Mouse (Mus musculus) embryonic facial prominence, embryonic 13.5 days (tissue): ENCODE results near the gene Gfral. TPM values are rescaled to one million over a fixed set of nuclear protein-coding genes. Genes with fewer than 3 reads are reported as not detected.

ENCODE experiments used
- ATAC-seq: fragments of 200-750 bp; cut with Nextera tagmentation; 2 replicates; pipeline ENCODE4 v1.8.0; 2017; ENCODE audit warnings: low read depth; ENCODE audit not compliant: insufficient number of reproducible peaks, insufficient read depth, low FRiP score, low TSS enrichment
- H3K27ac ChIP-seq: fragments of 300-500 bp; sonication (generic); 2 replicates; pipeline ENCODE4 v1.5.1; 2015; ENCODE audit warnings: moderate library complexity, mild to moderate bottlenecking, inconsistent platforms
- H3K27me3 ChIP-seq: fragments of 300-500 bp; sonication (generic); 2 replicates; pipeline ENCODE4 v1.6.1; 2015; ENCODE audit warnings: mild to moderate bottlenecking, inconsistent platforms
- H3K36me3 ChIP-seq: fragments of 300-500 bp; sonication (generic); 2 replicates; pipeline ENCODE4 v1.6.1; 2015; ENCODE audit warnings: mild to moderate bottlenecking, inconsistent platforms
- H3K4me1 ChIP-seq: fragments of 300-500 bp; sonication (generic); 2 replicates; pipeline ENCODE4 v1.6.1; 2015; ENCODE audit warnings: inconsistent platforms
- H3K4me2 ChIP-seq: fragments of 300-500 bp; sonication (generic); 2 replicates; pipeline ENCODE4 v1.6.1; 2015; ENCODE audit warnings: moderate library complexity, mild to moderate bottlenecking, inconsistent platforms
- H3K4me3 ChIP-seq: fragments of 300-500 bp; sonication (generic); 2 replicates; pipeline ENCODE4 v1.5.1; 2015; ENCODE audit warnings: mild to moderate bottlenecking, inconsistent platforms
- H3K9ac ChIP-seq: fragments of 300-500 bp; sonication (generic); 2 replicates; pipeline ENCODE4 v1.6.1; 2015; ENCODE audit warnings: mild to moderate bottlenecking, inconsistent platforms
- H3K9me3 ChIP-seq: fragments of 300-500 bp; sonication (generic); 2 replicates; pipeline ENCODE4 v1.6.1; 2016; ENCODE audit warnings: inconsistent platforms
- WGBS: fragments of 180-500 bp; shearing (Covaris S2); methylation state at CpG from one replicate; pipeline ENCODE4 v1.1.7; 2015; ENCODE audit warnings: mixed read lengths; 5-methylcytosine and 5-hydroxymethylcytosine counted together
- polyA plus RNA-seq: library from polyadenylated mRNA; unstranded; fragments of >200 nt; fragmentation: Nextera tagmentation; extraction: Ambion mirVana; gene quantifications from 2 replicates; pipeline ENCODE4 v1.2.1, GENCODE M21; 2015

The Gfral gene
- polyA plus RNA-seq: 0.14 TPM in 1 of 2 replicates, not detected in the other

DNA sequence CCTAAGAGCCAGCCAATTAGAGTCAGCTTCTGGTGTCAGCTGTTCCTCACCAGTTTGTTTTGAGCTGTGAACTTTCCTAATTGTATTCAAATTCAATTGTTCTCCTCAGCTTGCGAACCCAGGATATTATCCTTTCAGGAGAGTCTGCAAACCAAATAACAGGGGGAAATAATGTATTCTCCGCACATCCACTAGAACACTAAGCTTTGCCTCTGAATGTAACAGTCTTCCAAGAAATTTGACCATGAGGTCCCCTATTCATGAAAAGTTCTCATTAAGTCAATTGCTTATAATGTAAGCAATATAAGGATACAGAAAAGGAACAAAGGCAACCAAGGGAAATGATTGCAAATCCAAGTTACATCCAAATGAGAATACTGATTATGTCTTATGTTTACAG is at the start of gene Gfral:
Gene Gfral (minus strand): TSS at position 101 of the 400 bp plus-strand sequence.
- ATAC-seq: no peak
- H3K9ac ChIP-seq: no peak within 1 kb of the TSS
- no peak within 1 kb of the TSS for H3K4me3 ChIP-seq
- H3K9me3 ChIP-seq: no peaks in the 10 kb centered on the region
- H3K4me2 ChIP-seq: no peak within 1 kb of the TSS
- no peaks in the 10 kb centered on the region for H3K4me1 ChIP-seq
- no peaks in the 10 kb centered on the region for H3K36me3 ChIP-seq
- no peaks in the 10 kb centered on the region for H3K27me3 ChIP-seq
- WGBS: 96% methylated on average over 2 of the region's 2 CpGs
- no peak within 1 kb of the TSS for H3K27ac ChIP-seq

DNA sequence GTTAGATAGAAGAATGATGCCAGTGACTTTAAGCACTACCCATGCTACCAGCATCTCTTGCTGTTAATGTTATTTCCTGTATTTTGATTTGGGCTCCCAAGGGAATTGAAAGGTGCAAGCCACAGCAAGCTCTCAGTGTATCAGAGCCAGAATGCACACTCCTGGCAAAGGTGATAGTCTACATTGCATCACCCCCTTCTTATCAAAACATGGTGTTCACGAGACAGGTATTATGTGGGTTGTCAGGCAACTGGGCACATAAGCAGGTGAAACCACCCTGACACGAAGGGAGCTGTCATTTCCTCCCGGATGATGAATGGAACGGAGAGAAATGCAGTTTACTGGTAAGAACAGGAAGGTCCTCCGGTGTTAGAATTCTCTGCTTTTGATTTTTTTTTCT is 44.3 kb upstream of the Gfral start:
- 74% methylated on average over 5 of the region's 5 CpGs for WGBS

DNA sequence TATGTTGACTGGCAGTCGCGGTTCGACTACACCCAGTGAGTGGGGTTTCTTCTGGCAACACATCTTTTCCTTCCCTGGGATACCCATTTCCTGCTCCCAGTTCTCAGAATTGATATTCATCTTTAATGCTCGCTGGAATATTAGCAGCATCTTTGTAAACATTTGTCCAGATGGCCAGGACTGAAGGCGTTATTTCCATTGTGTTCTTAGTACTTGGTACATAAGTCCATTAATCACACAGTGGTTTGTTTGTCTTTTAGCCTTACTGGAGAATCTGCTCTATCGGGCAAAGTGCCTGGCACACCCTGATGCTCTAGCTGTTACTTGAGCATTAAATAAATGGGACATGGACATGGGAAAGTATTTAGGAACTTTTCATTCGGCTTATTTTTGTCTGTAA is 39.1 kb upstream of the Gfral start:
- Histone ChIP-seq H3K9me3 (no peaks in the 10 kb centered on the region), H3K27ac (no peak overlapping the region), H3K9ac (no peak overlapping the region), H3K4me3 (no peak overlapping the region), H3K4me1 (no peaks in the 10 kb centered on the region), H3K36me3 (no peaks in the 10 kb centered on the region), H3K4me2 (no peak overlapping the region), H3K27me3 (no peaks in the 10 kb centered on the region)
- no peak for ATAC-seq
- 88% methylated on average over 7 of the region's 7 CpGs for WGBS

More for the DNA sequence above, 44.3 kb upstream of the Gfral start:
- Histone ChIP-seq H3K4me2 (no peak overlapping the region), H3K36me3 (no peaks in the 10 kb centered on the region), H3K9ac (no peak overlapping the region), H3K4me3 (no peak overlapping the region), H3K27me3 (no peaks in the 10 kb centered on the region), H3K9me3 (no peaks in the 10 kb centered on the region), H3K4me1 (no peaks in the 10 kb centered on the region), H3K27ac (no peak overlapping the region)
- ATAC-seq: no peak

DNA sequence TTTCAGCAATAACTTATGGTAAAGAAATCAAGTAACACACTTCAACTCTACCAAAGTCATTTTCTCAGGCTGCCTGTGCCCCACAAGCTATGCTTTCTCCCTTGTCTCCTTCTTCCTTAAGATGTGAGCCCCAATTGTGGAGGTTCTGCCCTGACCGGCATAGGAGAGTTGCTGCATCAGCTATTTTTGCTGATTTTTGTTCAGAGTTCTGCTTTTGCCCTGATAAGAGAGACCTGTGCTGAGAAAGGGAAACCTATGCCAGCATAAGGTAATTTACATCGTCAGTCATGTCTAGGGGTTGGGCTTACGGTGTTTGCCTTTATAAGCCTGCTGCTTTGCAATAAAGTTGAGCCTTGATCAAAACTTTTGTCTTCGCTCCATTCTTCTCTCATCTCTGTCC is 38.7 kb upstream of the Gfral start:
- 93% methylated on average over 4 of the region's 4 CpGs for WGBS
- no peaks in the 10 kb centered on the region for H3K4me1 ChIP-seq
- H3K4me3 ChIP-seq: no peak overlapping the region
- H3K9ac ChIP-seq: no peak overlapping the region
- no peaks in the 10 kb centered on the region for H3K9me3 ChIP-seq
- no peaks in the 10 kb centered on the region for H3K27me3 ChIP-seq
- no peaks in the 10 kb centered on the region for H3K36me3 ChIP-seq
- ATAC-seq: no peak
- H3K27ac ChIP-seq: no peak overlapping the region
- no peak overlapping the region for H3K4me2 ChIP-seq

DNA sequence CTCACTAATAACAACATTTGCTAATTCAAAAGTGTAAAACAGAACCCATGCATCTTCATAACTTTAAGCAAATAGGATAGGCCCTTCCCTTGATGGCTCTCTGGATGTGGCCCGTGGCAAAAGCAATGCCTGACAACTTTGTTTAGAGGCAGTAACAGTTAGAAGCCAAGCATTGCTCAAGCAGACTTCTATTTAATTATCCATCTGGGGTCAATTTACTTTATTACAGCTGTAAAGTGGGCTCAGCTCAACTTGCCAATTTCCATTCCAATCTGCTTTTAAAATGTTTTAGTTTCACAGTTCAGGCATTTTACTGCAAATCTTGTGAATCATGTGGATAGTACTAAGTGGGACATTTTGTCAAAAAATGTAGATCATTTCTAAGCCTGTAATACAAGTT is 28.9 kb upstream of the Gfral start:
- no peak for ATAC-seq
- WGBS: 25% methylated on average over 1 of the region's 1 CpGs

DNA sequence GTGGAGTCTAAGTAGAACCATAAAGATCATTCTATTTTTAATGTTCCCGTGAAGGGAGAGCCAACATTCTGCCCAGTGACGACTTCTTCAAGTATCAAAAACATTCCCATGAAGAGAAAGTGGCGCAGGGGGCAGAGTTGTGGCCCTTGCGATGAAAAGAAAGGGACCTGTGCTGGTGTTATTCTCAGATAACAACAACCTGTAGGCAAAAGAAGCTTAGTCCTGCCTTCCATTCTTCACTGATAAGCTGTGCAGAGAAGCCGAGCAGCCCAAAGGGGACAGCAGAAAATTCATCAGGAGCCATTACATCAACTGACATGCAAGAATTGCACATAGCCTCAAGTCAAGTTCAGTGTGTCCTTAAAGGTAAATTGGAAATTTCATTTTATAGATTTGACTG is 24.5 kb upstream of the Gfral start:
- no peak overlapping the region for H3K9ac ChIP-seq
- no peaks in the 10 kb centered on the region; the same call in 1 of the 2 replicates for H3K4me1 ChIP-seq
- no peaks in the 10 kb centered on the region for H3K27me3 ChIP-seq
- no peak for ATAC-seq
- no peaks in the 10 kb centered on the region for H3K36me3 ChIP-seq
- WGBS: 77% methylated on average over 5 of the region's 5 CpGs
- no peak overlapping the region for H3K27ac ChIP-seq
- no peak overlapping the region for H3K4me3 ChIP-seq
- no peaks in the 10 kb centered on the region for H3K9me3 ChIP-seq
- H3K4me2 ChIP-seq: no peak overlapping the region

More for the DNA sequence above, 28.9 kb upstream of the Gfral start:
- no peaks in the 10 kb centered on the region for H3K27me3 ChIP-seq
- no peak overlapping the region for H3K9ac ChIP-seq
- H3K36me3 ChIP-seq: no peaks in the 10 kb centered on the region
- no peaks in the 10 kb centered on the region for H3K4me1 ChIP-seq
- no peak overlapping the region for H3K4me3 ChIP-seq
- no peaks in the 10 kb centered on the region for H3K9me3 ChIP-seq
- H3K4me2 ChIP-seq: no peak overlapping the region
- no peak overlapping the region for H3K27ac ChIP-seq

DNA sequence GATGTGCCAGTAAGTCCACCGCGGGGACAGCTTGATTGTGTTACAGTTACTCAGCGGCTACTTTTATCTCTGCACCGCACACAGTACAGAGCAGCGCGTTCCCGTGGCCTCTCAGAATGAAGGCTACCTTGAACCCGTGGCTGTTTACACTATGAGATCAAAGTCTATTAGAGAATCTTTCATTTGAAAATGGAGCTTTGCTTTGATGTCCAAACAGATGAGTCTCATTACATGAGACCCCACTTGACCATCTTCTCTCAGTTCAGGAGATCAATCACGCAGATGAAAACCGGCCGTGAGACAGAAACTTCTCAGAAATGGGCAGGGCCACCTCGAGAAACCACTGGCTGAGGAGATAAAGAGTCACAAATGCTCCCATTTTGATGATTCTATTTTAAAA is 23.8 kb upstream of the Gfral start:
- WGBS: 31% methylated on average over 12 of the region's 12 CpGs
- H3K36me3 ChIP-seq: no peaks in the 10 kb centered on the region
- peak overlapping the region; percentile 74 for H3K4me2 ChIP-seq
- H3K4me1 ChIP-seq: no peaks in the 10 kb centered on the region; the same call in 1 of the 2 replicates
- H3K27ac ChIP-seq: no peak overlapping the region
- no peaks in the 10 kb centered on the region for H3K9me3 ChIP-seq
- peak overlapping the region; percentile 17; the same call in 1 of the 2 replicates for H3K4me3 ChIP-seq
- no peak for ATAC-seq
- H3K9ac ChIP-seq: no peak overlapping the region
- H3K27me3 ChIP-seq: no peaks in the 10 kb centered on the region

DNA sequence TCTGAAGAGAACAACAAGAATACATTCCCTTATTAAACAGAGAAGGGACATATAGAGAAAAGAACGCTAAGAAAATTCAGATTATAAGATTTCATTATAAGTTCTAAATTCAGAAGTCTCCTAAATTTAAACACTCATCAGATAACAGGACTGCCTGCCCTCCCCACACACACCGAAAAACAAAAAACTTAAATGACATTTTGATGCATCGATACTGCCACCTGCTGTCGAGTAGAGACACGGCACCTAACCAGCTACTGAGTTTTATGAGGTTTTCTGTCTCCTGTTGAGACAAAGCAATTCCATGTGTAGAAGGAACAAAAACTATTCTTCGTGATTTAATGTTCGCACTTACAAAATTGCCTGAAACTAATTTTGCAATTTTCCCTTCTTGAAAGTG is 23.2 kb upstream of the Gfral start:
- Histone ChIP-seq H3K36me3 (no peaks in the 10 kb centered on the region), H3K4me1 (no peaks in the 10 kb centered on the region; the same call in 1 of the 2 replicates), H3K9me3 (no peaks in the 10 kb centered on the region), H3K27ac (no peak overlapping the region), H3K4me3 (peak overlapping the region; percentile 45), H3K9ac (no peak overlapping the region), H3K4me2 (peak overlapping the region; percentile 74), H3K27me3 (no peaks in the 10 kb centered on the region)
- ATAC-seq: no peak
- WGBS: under 1% methylated on average over 7 of the region's 7 CpGs

DNA sequence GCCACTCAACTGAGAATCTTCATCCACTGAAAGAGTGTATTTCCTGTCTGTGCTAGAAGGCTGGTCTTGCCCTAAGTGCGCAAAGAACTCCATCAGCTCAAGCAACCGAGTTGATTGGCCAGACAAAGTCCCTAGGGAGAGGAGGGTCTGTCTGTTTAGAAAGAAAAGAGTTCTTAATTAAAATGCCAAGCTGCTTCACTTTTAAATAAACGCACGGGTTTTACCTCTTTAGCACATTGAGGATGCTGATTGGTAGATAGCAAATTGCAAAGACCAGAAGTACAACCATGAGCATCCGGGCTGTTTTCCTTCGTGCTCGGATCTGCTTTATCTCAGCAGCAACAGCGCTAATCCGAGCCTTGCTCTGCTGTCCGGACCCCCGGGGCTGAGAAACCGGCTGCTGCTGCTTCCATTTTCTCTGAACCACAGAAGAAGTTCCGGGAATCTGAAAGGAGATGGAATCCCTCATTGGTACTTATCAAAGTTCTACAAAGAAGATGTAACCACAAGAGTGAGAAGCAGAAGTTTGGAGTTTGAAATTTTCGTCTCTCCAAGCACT is 22.6 kb upstream of the Gfral start:
- no peaks in the 10 kb centered on the region for H3K9me3 ChIP-seq
- 1% methylated on average over 14 of the region's 14 CpGs for WGBS
- H3K4me1 ChIP-seq: no peaks in the 10 kb centered on the region; the same call in 1 of the 2 replicates
- H3K9ac ChIP-seq: peak overlapping the region; percentile 71
- H3K36me3 ChIP-seq: no peaks in the 10 kb centered on the region
- peak overlapping the region; percentile 45 for H3K4me3 ChIP-seq
- peak overlapping the region; percentile 74 for H3K27ac ChIP-seq
- H3K4me2 ChIP-seq: peak overlapping the region; percentile 74
- no peaks in the 10 kb centered on the region for H3K27me3 ChIP-seq
- 0 out of 2 replicates have a peak, but pooled peaks have one; percentile 15 for ATAC-seq

DNA sequence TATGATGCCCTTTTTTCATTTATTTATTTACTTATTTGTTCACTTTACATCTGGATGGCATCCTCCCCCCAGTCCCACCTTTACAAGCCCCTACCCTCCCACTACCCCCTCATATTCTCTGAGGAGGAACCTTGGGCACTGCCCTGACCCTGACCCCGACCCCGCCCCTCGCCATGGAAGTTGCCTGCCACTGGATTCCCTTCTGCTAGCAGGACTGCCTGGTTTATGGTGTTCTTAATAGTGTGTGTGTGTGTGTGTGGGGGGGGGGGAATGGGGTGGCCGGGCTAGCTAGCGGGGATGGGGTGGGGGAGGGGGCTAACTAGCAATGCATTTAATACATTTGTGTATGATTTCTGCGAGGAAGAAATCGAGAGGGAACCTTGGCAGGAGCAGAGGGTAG is 21.4 kb upstream of the Gfral start:
- no peaks in the 10 kb centered on the region for H3K27me3 ChIP-seq
- H3K9me3 ChIP-seq: no peaks in the 10 kb centered on the region
- no peak for ATAC-seq
- no peak overlapping the region for H3K4me3 ChIP-seq
- no peak overlapping the region for H3K4me2 ChIP-seq
- no peak overlapping the region for H3K9ac ChIP-seq
- no peak overlapping the region for H3K27ac ChIP-seq
- H3K36me3 ChIP-seq: no peaks in the 10 kb centered on the region
- 33% methylated on average over 7 of the region's 7 CpGs for WGBS
- no peaks in the 10 kb centered on the region; the same call in 1 of the 2 replicates for H3K4me1 ChIP-seq

DNA sequence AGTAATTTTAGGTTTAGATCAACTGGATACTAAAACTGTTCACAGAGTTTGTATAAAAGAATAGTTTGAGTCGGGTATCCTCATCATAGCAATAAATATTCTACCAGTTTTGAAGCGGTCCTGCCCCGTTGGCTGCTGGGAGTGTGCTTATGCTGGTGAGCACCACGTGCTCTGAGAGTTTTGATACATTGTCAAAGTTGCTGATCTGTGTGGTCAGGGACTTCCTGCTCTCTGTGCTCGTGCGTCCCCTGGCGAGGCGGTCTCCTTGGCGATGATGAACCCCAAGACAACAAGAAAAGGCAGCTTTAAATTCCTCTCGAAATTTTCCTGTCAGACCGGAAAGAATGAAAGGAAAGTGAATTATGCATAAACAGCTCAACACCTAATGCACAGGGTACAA is 16.9 kb upstream of the Gfral start:
- 52% methylated on average over 11 of the region's 11 CpGs for WGBS
- H3K4me1 ChIP-seq: no peaks in the 10 kb centered on the region; the same call in 1 of the 2 replicates
- H3K9me3 ChIP-seq: no peaks in the 10 kb centered on the region
- H3K27ac ChIP-seq: no peak overlapping the region
- H3K4me2 ChIP-seq: no peak overlapping the region
- no peak for ATAC-seq
- no peak overlapping the region for H3K4me3 ChIP-seq
- H3K27me3 ChIP-seq: no peaks in the 10 kb centered on the region
- H3K9ac ChIP-seq: no peak overlapping the region
- H3K36me3 ChIP-seq: no peaks in the 10 kb centered on the region

DNA sequence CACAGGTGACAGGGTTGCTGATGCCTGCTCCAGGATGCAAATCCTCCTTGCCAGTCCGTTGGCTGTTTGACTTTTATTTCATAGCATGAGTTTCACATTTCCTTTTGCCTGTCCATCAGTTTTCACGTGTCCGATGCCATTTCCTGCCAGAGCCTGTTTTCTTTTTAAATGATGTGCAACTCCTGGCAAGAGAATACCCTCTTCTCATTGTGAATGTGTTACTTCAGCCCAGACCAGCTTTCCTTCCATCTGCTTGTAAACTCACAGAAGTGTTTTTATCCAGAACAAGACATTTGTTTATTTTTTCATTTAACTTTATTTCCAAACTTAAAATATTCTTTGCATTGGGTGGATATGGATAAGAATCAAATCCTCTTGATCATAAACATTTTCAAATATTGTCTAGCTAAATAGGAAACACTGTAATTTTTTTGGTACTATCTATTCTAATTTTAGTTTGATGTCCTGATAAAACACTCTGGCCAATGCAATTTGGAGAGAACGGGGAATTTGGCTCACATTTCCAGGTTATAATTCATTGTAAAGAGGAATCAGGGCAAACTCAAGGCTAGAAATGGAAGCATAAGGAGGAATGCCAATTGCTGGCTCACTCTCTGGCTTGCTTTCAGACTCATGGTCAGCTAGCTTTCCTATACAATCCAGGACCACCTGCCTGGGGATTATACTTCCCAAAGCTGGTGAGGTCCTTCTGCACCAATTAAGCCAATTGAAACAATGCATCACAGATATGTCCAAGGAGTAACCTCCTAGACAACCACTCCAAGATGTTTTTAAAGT is 3.9 kb upstream of the Gfral start:
- Histone ChIP-seq H3K27me3 (no peaks in the 10 kb centered on the region), H3K27ac (no peak overlapping the region), H3K9ac (no peak overlapping the region), H3K4me1 (no peaks in the 10 kb centered on the region), H3K4me3 (no peak overlapping the region), H3K9me3 (no peaks in the 10 kb centered on the region), H3K36me3 (no peaks in the 10 kb centered on the region), H3K4me2 (no peak overlapping the region)
- no peak for ATAC-seq
- WGBS: 59% methylated on average over 4 of the region's 4 CpGs
